Mouse (Mus musculus) lung, postnatal 0 days (tissue): ENCODE data around the gene Cfap299.

Experiments used
- CTCF ChIP-seq: IDR thresholded peaks from 2 replicates; pipeline ENCODE4 v1.5.1; 2016; ENCODE audit warnings: antibody characterized with exemption, mild to moderate bottlenecking
- EP300 ChIP-seq: IDR thresholded peaks from 2 replicates; pipeline ENCODE4 v1.6.1; 2016; ENCODE audit warnings: antibody characterized with exemption, mild to moderate bottlenecking, control low read depth

DNA sequence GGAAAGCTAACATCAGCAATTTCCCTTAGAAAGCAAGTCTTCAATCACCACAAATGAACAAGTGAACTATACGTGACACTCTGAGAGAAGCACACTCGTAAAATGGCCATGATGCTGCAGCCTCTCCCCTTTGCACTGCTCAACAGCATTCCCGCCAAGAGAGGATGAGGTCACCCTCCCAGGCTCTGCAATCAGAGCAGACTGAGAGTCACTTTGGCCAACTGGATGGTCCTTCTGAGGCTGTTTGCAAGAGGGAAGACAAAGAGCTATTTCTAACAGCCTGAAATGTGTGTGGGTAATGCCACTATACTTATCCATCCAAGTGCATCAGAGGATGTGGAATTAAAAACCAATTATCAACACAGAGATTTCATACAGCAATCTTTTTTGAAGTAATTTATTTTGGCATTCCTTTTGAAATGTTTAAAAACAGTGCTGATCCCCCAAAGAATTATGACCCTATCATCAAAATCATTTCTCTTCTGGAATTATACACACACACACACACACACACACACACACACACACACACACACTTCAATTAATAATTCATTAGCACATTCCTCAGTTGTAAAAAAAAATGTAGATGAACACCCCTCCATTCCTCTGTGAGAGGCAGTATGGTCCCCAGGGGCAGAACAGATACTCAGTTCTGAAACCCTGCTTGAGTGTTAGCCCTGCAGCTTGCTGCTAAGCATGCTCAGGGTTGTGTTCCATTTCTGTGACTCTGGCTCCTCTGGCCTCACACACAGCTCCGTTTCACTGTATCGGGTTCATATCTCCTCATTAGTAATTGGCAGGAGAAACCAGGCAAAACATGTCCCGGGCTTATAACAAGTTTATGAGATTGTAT lies 403.3 kb downstream of the Cfap299 start:
- no peak for TF ChIP-seq CTCF
- no peak for TF ChIP-seq EP300
